Mouse (Mus musculus) heart, embryonic 12.5 days (tissue): ENCODE results near the gene Fbxo28. TPM values are rescaled to one million over a fixed set of nuclear protein-coding genes. Genes with fewer than 3 reads are reported as not detected.

Source experiments
- ATAC-seq: fragments of 200-750 bp; cut with Nextera tagmentation; 2 replicates; pipeline ENCODE4 v1.8.0; 2017; ENCODE audit warnings: moderate TSS enrichment, moderate library complexity; ENCODE audit not compliant: insufficient number of reproducible peaks, low FRiP score
- H3K27ac ChIP-seq: fragments of 300-500 bp; sonication (generic); 2 replicates; pipeline ENCODE4 v1.5.1; 2016; ENCODE audit warnings: mild to moderate bottlenecking, moderate library complexity; ENCODE audit not compliant: poor library complexity, severe bottlenecking
- H3K27me3 ChIP-seq: fragments of 300-500 bp; sonication (generic); replicated peaks from 2 replicates; pipeline ENCODE4 v1.6.1; 2016; ENCODE audit warnings: mild to moderate bottlenecking, moderate library complexity
- H3K36me3 ChIP-seq: fragments of 300-500 bp; sonication (generic); 2 replicates; pipeline ENCODE4 v1.6.1; 2016; ENCODE audit warnings: mild to moderate bottlenecking, moderate library complexity
- H3K4me1 ChIP-seq: fragments of 300-500 bp; sonication (generic); replicated peaks from 2 replicates; pipeline ENCODE4 v1.6.1; 2016; ENCODE audit warnings: mild to moderate bottlenecking
- H3K4me2 ChIP-seq: fragments of 300-500 bp; sonication (generic); 2 replicates; pipeline ENCODE4 v1.6.1; 2016; ENCODE audit warnings: mild to moderate bottlenecking, moderate library complexity
- H3K4me3 ChIP-seq: fragments of 300-500 bp; sonication (generic); 2 replicates; pipeline ENCODE4 v1.5.1; 2016; ENCODE audit warnings: mild to moderate bottlenecking
- H3K9ac ChIP-seq: fragments of 300-500 bp; sonication (generic); 2 replicates; pipeline ENCODE4 v1.6.1; 2016; ENCODE audit warnings: mild to moderate bottlenecking, moderate library complexity
- H3K9me3 ChIP-seq: fragments of 300-500 bp; sonication (generic); replicated peaks from 2 replicates; pipeline ENCODE4 v1.6.1; 2016; ENCODE audit warnings: mild to moderate bottlenecking, moderate library complexity
- WGBS: fragments of 180-500 bp; shearing (Covaris S2); methylation state at CpG from one replicate; pipeline ENCODE4 v1.1.7; 2016; 5-methylcytosine and 5-hydroxymethylcytosine counted together
- polyA plus RNA-seq: library from polyadenylated mRNA; unstranded; fragments of >200 nt; fragmentation: Nextera tagmentation; extraction: Ambion mirVana; gene quantifications from 2 replicates; pipeline ENCODE4 v1.2.1, GENCODE M21; 2016

The Fbxo28 gene
- polyA plus RNA-seq, 1 experiment from 2014 or later, result 19.6 TPM

DNA sequence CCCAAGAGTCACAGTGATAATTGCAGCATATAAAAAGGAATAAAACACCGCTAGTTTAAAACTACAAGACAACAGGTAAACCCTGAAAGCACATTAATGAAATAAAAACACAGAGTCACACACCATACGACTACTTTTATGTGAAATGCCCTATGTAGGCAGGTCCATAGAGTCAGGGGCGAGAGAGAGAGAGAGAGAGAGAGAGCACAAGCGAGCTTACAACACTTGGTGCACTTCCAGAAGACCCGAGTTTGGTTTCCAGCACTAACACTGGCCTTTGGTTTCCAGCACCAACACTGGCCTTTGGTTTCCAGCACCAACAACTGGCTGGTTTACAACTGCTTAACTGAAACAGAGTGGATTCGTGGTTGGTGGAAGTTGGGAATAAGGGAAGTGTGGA is 564 bp upstream of the Fbxo28 start:
- peaks cover 7% of the 10 kb centered on the region; the same call in 1 of the 2 replicates for H3K36me3 ChIP-seq
- H3K4me3 ChIP-seq, result peak overlapping the region; percentile 99
- no peak overlapping the region for H3K27ac ChIP-seq
- no peaks in the 10 kb centered on the region for H3K9me3 ChIP-seq
- no peak for ATAC-seq
- WGBS, result 41% methylated on average over 6 of the region's 6 CpGs
- H3K4me1 ChIP-seq, result peaks cover 29% of the 10 kb centered on the region
- H3K27me3 ChIP-seq, result no peaks in the 10 kb centered on the region
- no peak overlapping the region for H3K9ac ChIP-seq
- H3K4me2 ChIP-seq, result peak overlapping the region; percentile 95

DNA sequence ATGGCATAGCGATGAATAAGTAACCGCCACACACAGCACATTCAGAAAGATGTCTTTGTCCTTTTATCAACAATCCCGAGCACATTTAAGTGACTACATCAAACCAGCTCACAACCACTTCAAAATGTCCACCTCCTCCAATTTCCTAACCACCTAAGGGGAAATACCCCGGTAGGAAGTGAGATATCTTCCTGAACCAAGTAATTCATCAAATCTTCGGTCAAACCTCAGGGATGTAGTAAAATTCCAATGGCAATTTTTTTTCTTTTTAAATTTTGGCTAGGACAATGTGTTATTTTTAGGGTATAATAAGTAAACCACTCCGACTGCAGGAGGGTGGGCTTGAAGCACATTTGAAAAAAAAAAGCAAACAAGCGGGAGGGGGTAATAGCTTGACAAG is 1.1 kb downstream of the Fbxo28 start:
- peaks cover 22% of the 10 kb centered on the region for H3K4me1 ChIP-seq
- H3K9ac ChIP-seq, result peak overlapping the region; percentile 90
- no peak for ATAC-seq
- no peaks in the 10 kb centered on the region for H3K27me3 ChIP-seq
- no peaks in the 10 kb centered on the region for H3K9me3 ChIP-seq
- peaks cover 7% of the 10 kb centered on the region; the same call in 1 of the 2 replicates for H3K36me3 ChIP-seq
- 30% methylated on average over 7 of the region's 7 CpGs for WGBS
- H3K4me3 ChIP-seq, result peak overlapping the region; percentile 99
- peak overlapping the region; percentile 95 for H3K4me2 ChIP-seq
- no peak overlapping the region for H3K27ac ChIP-seq

- WGBS, result 80% methylated on average over 7 of the region's 7 CpGs
- Histone ChIP-seq H3K27me3 (no peaks in the 10 kb centered on the region), H3K4me1 (peaks cover 22% of the 10 kb centered on the region), H3K4me3 (no peak overlapping the region), H3K36me3 (peaks cover 7% of the 10 kb centered on the region; the same call in 1 of the 2 replicates), H3K4me2 (no peak overlapping the region), H3K27ac (no peak overlapping the region), H3K9me3 (no peaks in the 10 kb centered on the region), H3K9ac (no peak overlapping the region)
- no peak for ATAC-seq
Observed at GRCm38 (mm10) chr1:182338961-182339565, 2.4 kb downstream of the Fbxo28 start.

- no peak for ATAC-seq
- H3K4me1 ChIP-seq, result peaks cover 15% of the 10 kb centered on the region
- no peak overlapping the region for H3K4me2 ChIP-seq
- no peak overlapping the region for H3K4me3 ChIP-seq
- H3K27me3 ChIP-seq, result no peaks in the 10 kb centered on the region
- no peak overlapping the region for H3K9ac ChIP-seq
- H3K36me3 ChIP-seq, result peaks cover 18% of the 10 kb centered on the region
- 93% methylated on average over 7 of the region's 7 CpGs for WGBS
- no peaks in the 10 kb centered on the region for H3K9me3 ChIP-seq
- H3K27ac ChIP-seq, result no peak overlapping the region
Observed at GRCm38 (mm10) chr1:182333766-182334437, 7.5 kb downstream of the Fbxo28 start.

- no peaks in the 10 kb centered on the region for H3K9me3 ChIP-seq
- no peak overlapping the region for H3K27ac ChIP-seq
- ATAC-seq, result no peak
- no peak overlapping the region for H3K4me3 ChIP-seq
- WGBS, result 91% methylated on average over 5 of the region's 5 CpGs
- H3K4me1 ChIP-seq, result peaks cover 10% of the 10 kb centered on the region
- no peaks in the 10 kb centered on the region for H3K27me3 ChIP-seq
- H3K36me3 ChIP-seq, result peaks cover 22% of the 10 kb centered on the region
- H3K9ac ChIP-seq, result no peak overlapping the region
- no peak overlapping the region for H3K4me2 ChIP-seq
Observed at GRCm38 (mm10) chr1:182332090-182333034, 9.1 kb downstream of the Fbxo28 start.

GRCm38 (mm10) chr1:182325919-182326318 is 15.5 kb downstream of the Fbxo28 start:
- Histone ChIP-seq H3K4me3 (no peak overlapping the region), H3K9ac (no peak overlapping the region), H3K27me3 (no peaks in the 10 kb centered on the region), H3K27ac (no peak overlapping the region), H3K36me3 (peaks cover 78% of the 10 kb centered on the region), H3K4me2 (no peak overlapping the region), H3K4me1 (no peaks in the 10 kb centered on the region; the same call in 1 of the 2 replicates), H3K9me3 (no peaks in the 10 kb centered on the region)
- WGBS, result 90% methylated on average over 1 of the region's 1 CpGs
- ATAC-seq, result no peak

- Histone ChIP-seq H3K27ac (no peak overlapping the region), H3K9me3 (no peaks in the 10 kb centered on the region), H3K4me3 (no peak overlapping the region), H3K27me3 (no peaks in the 10 kb centered on the region), H3K4me1 (no peaks in the 10 kb centered on the region), H3K36me3 (peaks cover 85% of the 10 kb centered on the region), H3K4me2 (no peak overlapping the region), H3K9ac (no peak overlapping the region)
- WGBS, result 91% methylated on average over 7 of the region's 7 CpGs
- no peak for ATAC-seq
Observed at GRCm38 (mm10) chr1:182324552-182324951, 16.9 kb downstream of the Fbxo28 start.

- H3K4me1 ChIP-seq, result no peaks in the 10 kb centered on the region
- no peak for ATAC-seq
- peaks cover 86% of the 10 kb centered on the region for H3K36me3 ChIP-seq
Observed at GRCm38 (mm10) chr1:182323139-182323538, 18.3 kb downstream of the Fbxo28 start.

DNA sequence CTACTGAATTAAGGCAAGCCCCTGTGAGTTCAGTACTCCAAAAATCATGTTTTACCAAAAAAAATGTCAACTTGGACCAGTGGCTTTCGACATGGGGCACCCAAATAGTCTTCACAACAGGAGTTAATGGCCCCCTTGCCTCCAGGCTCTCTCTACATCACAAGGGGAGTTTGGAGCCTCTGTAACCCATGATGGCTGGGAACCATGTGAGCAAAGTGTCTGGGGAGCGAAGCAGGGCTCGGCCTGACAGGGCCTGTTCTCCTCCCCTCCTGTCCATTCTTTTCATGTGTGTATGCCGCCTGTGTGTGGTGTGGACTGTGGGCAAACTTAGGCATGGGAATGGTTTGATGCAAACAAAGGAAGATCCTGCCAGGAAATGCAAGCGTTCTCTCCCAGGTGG is 27.2 kb downstream of the Fbxo28 start:
- no peak overlapping the region for H3K27ac ChIP-seq
- H3K27me3 ChIP-seq, result no peaks in the 10 kb centered on the region
- no peak overlapping the region for H3K4me3 ChIP-seq
- no peak overlapping the region for H3K4me2 ChIP-seq
- H3K9ac ChIP-seq, result no peak overlapping the region
- peaks cover 4% of the 10 kb centered on the region for H3K9me3 ChIP-seq
- peaks cover 64% of the 10 kb centered on the region for H3K36me3 ChIP-seq
- no peak for ATAC-seq
- H3K4me1 ChIP-seq, result no peaks in the 10 kb centered on the region
- 92% methylated on average over 5 of the region's 5 CpGs for WGBS

More at GRCm38 (mm10) chr1:182323139-182323538, 18.3 kb downstream of the Fbxo28 start:
- Histone ChIP-seq H3K27me3 (no peaks in the 10 kb centered on the region), H3K9me3 (no peaks in the 10 kb centered on the region), H3K4me2 (no peak overlapping the region), H3K4me3 (no peak overlapping the region), H3K9ac (no peak overlapping the region), H3K27ac (no peak overlapping the region)
- 94% methylated on average over 3 of the region's 3 CpGs for WGBS

DNA sequence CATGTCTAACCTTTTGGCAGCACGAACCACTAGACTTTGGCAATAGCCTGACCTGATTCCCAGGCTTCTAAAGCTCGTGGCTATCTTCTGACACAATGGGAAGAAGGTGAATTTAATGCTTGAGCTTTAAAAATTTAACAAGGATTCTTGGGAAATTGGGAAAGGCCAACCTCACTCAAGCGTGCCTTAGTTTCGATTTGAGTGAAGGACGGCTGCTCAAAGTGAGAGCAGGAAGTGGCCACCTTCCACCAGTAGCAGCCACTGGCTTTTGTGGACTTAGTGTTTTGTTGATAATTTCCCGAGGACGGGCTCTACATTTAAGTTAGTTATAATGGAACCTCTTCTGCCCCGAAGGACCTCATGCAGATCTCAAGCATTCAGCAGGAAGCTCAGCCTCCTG is 28.2 kb downstream of the Fbxo28 start:
- Histone ChIP-seq H3K4me3 (no peak overlapping the region), H3K9me3 (peaks cover 4% of the 10 kb centered on the region), H3K36me3 (peaks cover 56% of the 10 kb centered on the region), H3K4me1 (no peaks in the 10 kb centered on the region), H3K27me3 (no peaks in the 10 kb centered on the region), H3K9ac (no peak overlapping the region), H3K27ac (no peak overlapping the region), H3K4me2 (no peak overlapping the region)
- ATAC-seq, result no peak
- 90% methylated on average over 8 of the region's 8 CpGs for WGBS

DNA sequence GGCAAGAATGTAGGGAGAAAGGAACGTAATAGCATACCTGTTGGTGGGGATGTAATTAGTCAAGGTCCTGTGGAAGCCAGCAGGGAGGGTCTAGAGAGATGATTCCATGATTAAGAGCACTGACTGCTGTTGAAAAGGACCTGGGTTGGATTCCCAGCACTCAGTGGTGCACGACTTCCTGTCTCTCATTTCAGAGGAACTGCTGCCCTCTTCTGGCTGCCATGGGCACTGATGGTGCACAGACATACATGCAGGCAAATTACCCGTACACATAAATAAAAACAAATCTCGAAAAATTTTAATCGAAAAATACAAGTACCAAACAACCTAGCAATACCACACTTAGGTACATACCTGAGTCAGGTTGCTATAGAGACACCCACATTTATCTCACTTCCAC is 30.1 kb downstream of the Fbxo28 start:
- no peak for ATAC-seq
- Histone ChIP-seq H3K27me3 (no peaks in the 10 kb centered on the region), H3K9me3 (peaks cover 4% of the 10 kb centered on the region)

More for the DNA sequence above, 30.1 kb downstream of the Fbxo28 start:
- Histone ChIP-seq H3K9ac (no peak overlapping the region), H3K36me3 (peaks cover 38% of the 10 kb centered on the region), H3K27ac (no peak overlapping the region), H3K4me1 (no peaks in the 10 kb centered on the region), H3K4me2 (no peak overlapping the region), H3K4me3 (no peak overlapping the region)
- 91% methylated on average over 5 of the region's 5 CpGs for WGBS
